Mouse (Mus musculus) bone marrow macrophage, adult 2 months (primary cell): Measurements from ENCODE around the gene Sprr2d.

Experiments used
- CTCF ChIP-seq: IDR thresholded peaks from 2 replicates; pipeline ENCODE4 v1.5.1; 2012; ENCODE audit warnings: low read depth, mild to moderate bottlenecking, low read length, moderate library complexity
- POLR2A ChIP-seq: IDR thresholded peaks from 2 replicates; pipeline ENCODE4 v1.6.1; 2012; ENCODE audit warnings: mild to moderate bottlenecking, low read depth, low read length, borderline replicate concordance

DNA sequence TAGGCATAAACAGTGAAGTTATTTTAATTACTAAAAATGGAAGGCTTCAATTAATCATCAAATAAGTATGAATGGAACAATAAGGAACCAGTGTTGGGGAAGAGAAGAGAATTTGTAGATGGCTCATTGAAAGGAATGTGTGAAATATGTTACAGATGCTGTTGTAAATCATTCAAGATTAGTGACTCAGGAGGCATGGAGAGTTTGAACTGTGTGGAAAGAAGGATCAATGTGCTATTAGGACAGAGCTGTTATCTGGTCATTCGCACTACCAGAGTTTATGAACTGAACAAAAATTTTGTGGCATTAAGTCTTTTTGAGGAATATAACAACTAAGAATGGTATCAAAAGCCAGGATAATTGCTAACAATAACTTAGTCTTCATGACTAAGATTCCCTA is 31.5 kb upstream of the Sprr2d start:
- no peak for TF ChIP-seq POLR2A
- no peak for TF ChIP-seq CTCF
